Mouse (Mus musculus): ENCODE results near the gene Vash2.

DNA sequence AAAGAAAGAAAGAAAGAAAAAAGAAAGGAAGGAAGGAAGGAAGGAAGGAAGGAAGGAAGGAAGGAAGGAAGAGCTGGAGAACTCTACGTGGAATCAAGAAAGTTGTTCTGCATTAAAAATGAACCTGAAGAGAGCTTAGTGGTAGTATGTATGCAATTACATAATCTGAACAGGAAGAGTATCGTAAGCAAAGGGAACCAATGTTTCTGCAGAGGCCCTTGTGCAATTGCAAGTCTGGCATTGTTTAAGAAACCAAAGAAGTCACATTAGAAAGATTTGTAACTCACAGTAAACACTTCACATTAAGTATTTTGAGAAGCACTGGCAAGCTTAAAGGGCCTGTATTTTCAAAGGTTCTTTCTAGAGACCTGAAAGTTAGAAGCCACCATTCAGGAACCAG lies 44.0 kb upstream of the Vash2 start:
- no peak for TF ChIP-seq CTCF (conservative IDR thresholded peaks at IDR 0.05; ENCODE audit: insufficient read depth, insufficient read length, low read depth, low read length)
- no peak for TF ChIP-seq POLR2A (IDR thresholded peaks at IDR 0.05; ENCODE audit: low read depth, low read length)
